ENCODE assay signal across 18 mouse cellular contexts in the genomic region with DNA sequence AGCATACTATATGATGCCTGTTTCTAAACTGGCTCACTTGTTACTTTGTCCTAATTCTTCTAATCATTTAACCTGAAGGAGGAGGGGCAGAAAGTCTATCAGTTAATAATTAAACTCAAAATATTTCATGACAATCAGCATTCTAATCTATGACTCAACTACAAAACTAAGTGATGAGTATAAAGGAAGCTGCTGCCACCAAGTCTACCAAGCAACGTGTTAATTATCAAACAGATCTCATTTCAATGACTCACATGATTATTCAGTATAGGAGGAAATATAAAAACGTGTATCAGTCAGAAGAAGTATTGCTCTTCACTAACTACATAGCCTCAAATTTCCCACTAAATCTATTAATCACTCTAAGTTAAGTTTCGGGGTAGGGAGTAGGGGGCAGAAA. TPM values are rescaled to one million over a fixed set of nuclear protein-coding genes. Genes with fewer than 3 reads are reported as not detected.
DNase-seq lines count a peak whose midpoint lies in the region; ATAC-seq and TF ChIP-seq lines count a peak whose summit lies in the region.
"Had no signal": no experiment of that assay in that cellular context is flagged by ENCODE, and none has a peak within 500 bp of the region (broad histone marks: within the 10 kb centered on the region; RNA-seq: fewer than 3 reads in every experiment).

No protein-coding gene starts in this region.

- H3K4me3 ChIP-seq in liver, postnatal 0 days (ENCODE audit: low read depth, low read length): no peak overlapping the region
- H3K4me3 ChIP-seq in liver, embryonic 12.5 days: no peak overlapping the region
- H3K4me3 ChIP-seq in MEL (ENCODE audit: control insufficient read depth in 1 of 2, insufficient read depth in 1 of 2, low read depth in 2 of 2, low read length in 2 of 2): no peak overlapping the region
- H3K4me3 ChIP-seq in stomach, postnatal 0 days (ENCODE audit: low read depth, low read length): no peak overlapping the region
- H3K4me3 ChIP-seq: embryonic facial prominence, embryonic 12.5 days; forebrain, embryonic 15.5 days; heart, embryonic 13.5 days; hindbrain, embryonic 13.5 days had no signal

- no peak for TF ChIP-seq POLR2A in MEL (IDR thresholded peaks at IDR 0.05; ENCODE audit: control insufficient read depth in 1 of 2, insufficient read depth in 1 of 2, low read depth in 1 of 2, low read length in 2 of 2, poor library complexity in 1 of 2)

- H3K9me3 ChIP-seq in liver, postnatal 0 days (ENCODE audit: low read length): no peaks in the 10 kb centered on the region
- H3K9me3 ChIP-seq in liver, embryonic 12.5 days (replicated peaks): no peaks in the 10 kb centered on the region
- H3K9me3 ChIP-seq in MEL (replicated peaks; ENCODE audit: insufficient read depth, low read length): no peaks in the 10 kb centered on the region
- H3K9me3 ChIP-seq in stomach, postnatal 0 days (ENCODE audit: control insufficient read depth, low read length): no peaks in the 10 kb centered on the region
- H3K9me3 ChIP-seq: embryonic facial prominence, embryonic 12.5 days; forebrain, embryonic 15.5 days; heart, embryonic 13.5 days; hindbrain, embryonic 13.5 days had no signal

- 68% methylated on average over 3 of the region's 3 CpGs for WGBS in liver, postnatal 0 days (ENCODE audit: insufficient replicate concordance)
- WGBS in liver, embryonic 12.5 days (ENCODE audit: insufficient replicate concordance): 66% methylated on average over 3 of the region's 3 CpGs
- 49% methylated on average over 3 of the region's 3 CpGs for WGBS in stomach, postnatal 0 days

- H3K4me1 ChIP-seq in liver, postnatal 0 days (ENCODE audit: insufficient read depth): peaks cover 7% of the 10 kb centered on the region; the same call in 1 of the 2 replicates
- peaks cover 24% of the 10 kb centered on the region for H3K4me1 ChIP-seq in liver, embryonic 12.5 days
- peaks cover 4 to 39% of the 10 kb centered on the region in 2 experiments for H3K4me1 ChIP-seq in MEL (ENCODE audit: control insufficient read depth in 1 of 2, insufficient read depth in 2 of 2, low read length in 2 of 2)
- no peaks in the 10 kb centered on the region for H3K4me1 ChIP-seq in stomach, postnatal 0 days (replicated peaks; ENCODE audit: control insufficient read depth, insufficient read depth)
- H3K4me1 ChIP-seq: hindbrain, embryonic 13.5 days had no signal

- no peak for DNase-seq in liver, postnatal 0 days
- DNase-seq in MEL (ENCODE audit: low read depth, low spot score): peak; percentile 41
- DNase-seq in stomach, postnatal 0 days (ENCODE audit: low spot score): no peak
- no peak for DNase-seq in lung, postnatal 4 days
- DNase-seq in right cerebral cortex, adult 18-20 months: no peak
- DNase-seq: adrenal gland, adult 8-10 months; B cell, adult 2 months; cerebellum, adult 11-12 months; cerebellum, adult 9-10 months; cerebellum, postnatal 25 days; gastrocnemius, postnatal 36 days had no signal

- peak; percentile 58 for ATAC-seq in liver, postnatal 0 days
- ATAC-seq in liver, embryonic 12.5 days: no peak
- peak; percentile 50 for ATAC-seq in inflammation-experienced regulatory T-cells, adult 6 months
- ATAC-seq in stomach, postnatal 0 days (ENCODE audit: low FRiP score, low TSS enrichment): 0 out of 2 replicates have a peak, but pooled peaks have one; percentile 45
- ATAC-seq: forebrain, embryonic 15.5 days; hindbrain, postnatal 0 days had no signal

- no peak overlapping the region for H3K9ac ChIP-seq in liver, postnatal 0 days (replicated peaks)
- no peak overlapping the region for H3K9ac ChIP-seq in liver, embryonic 12.5 days
- H3K9ac ChIP-seq in MEL (ENCODE audit: control insufficient read depth, low read depth, low read length, poor library complexity, severe bottlenecking): no peak overlapping the region
- no peak overlapping the region for H3K9ac ChIP-seq in stomach, postnatal 0 days (ENCODE audit: low read length)
- H3K9ac ChIP-seq: embryonic facial prominence, embryonic 12.5 days; forebrain, embryonic 15.5 days; heart, embryonic 13.5 days; hindbrain, embryonic 13.5 days had no signal

- TF ChIP-seq EP300 in liver, postnatal 0 days (IDR thresholded peaks at IDR 0.05; ENCODE audit: low read depth): no peak
- 0 out of 4 replicates have a peak, but pooled peaks of 1 of the 2 experiments have one; percentile 35 for TF ChIP-seq EP300 in MEL (IDR thresholded peaks at IDR 0.05; ENCODE audit: low read depth in 1 of 2, low read length in 2 of 2)
- TF ChIP-seq EP300 in stomach, postnatal 0 days (optimal IDR thresholded peaks at IDR 0.05): no peak

- TF ChIP-seq RAD21 in MEL (IDR thresholded peaks at IDR 0.05; ENCODE audit: low read depth, low read length): no peak

- H3K36me3 ChIP-seq in liver, postnatal 0 days (replicated peaks; ENCODE audit: insufficient read depth, low read length): peaks cover 21% of the 10 kb centered on the region
- peaks cover 38% of the 10 kb centered on the region for H3K36me3 ChIP-seq in liver, embryonic 12.5 days
- peaks cover 51 to 73% of the 10 kb centered on the region in 2 experiments for H3K36me3 ChIP-seq in MEL (ENCODE audit: control insufficient read depth in 1 of 2, insufficient read depth in 2 of 2, low read length in 2 of 2)
- no peaks in the 10 kb centered on the region for H3K36me3 ChIP-seq in stomach, postnatal 0 days (ENCODE audit: control insufficient read depth, insufficient read depth, low read length)

- peaks cover 46% of the 10 kb centered on the region for H3K79me2 ChIP-seq in MEL (ENCODE audit: control insufficient read depth, insufficient read depth, low read length, poor library complexity)

- no peak overlapping the region for H3K4me2 ChIP-seq in liver, postnatal 0 days (ENCODE audit: low read depth, low read length)
- H3K4me2 ChIP-seq in liver, embryonic 12.5 days: no peak overlapping the region
- H3K4me2 ChIP-seq in stomach, postnatal 0 days (replicated peaks; ENCODE audit: low read depth): no peak overlapping the region
- H3K4me2 ChIP-seq: embryonic facial prominence, embryonic 12.5 days; forebrain, embryonic 15.5 days; heart, embryonic 13.5 days; hindbrain, embryonic 13.5 days had no signal

- no peak overlapping the region for H3K27ac ChIP-seq in liver, postnatal 0 days (ENCODE audit: low read depth)
- no peak overlapping the region for H3K27ac ChIP-seq in liver, embryonic 12.5 days
- H3K27ac ChIP-seq in MEL (ENCODE audit: control insufficient read depth, low read depth, low read length): no peak overlapping the region
- H3K27ac ChIP-seq in stomach, postnatal 0 days (replicated peaks): no peak overlapping the region
- H3K27ac ChIP-seq: embryonic facial prominence, embryonic 12.5 days; forebrain, embryonic 15.5 days; heart, embryonic 13.5 days; hindbrain, embryonic 13.5 days; hindbrain, postnatal 0 days had no signal

- H3K27me3 ChIP-seq in liver, postnatal 0 days (ENCODE audit: insufficient read depth, low read length): no peaks in the 10 kb centered on the region
- H3K27me3 ChIP-seq in liver, embryonic 12.5 days (replicated peaks): no peaks in the 10 kb centered on the region
- no peaks in the 10 kb centered on the region for H3K27me3 ChIP-seq in MEL (ENCODE audit: control insufficient read depth in 1 of 2, insufficient read depth in 2 of 2, low read length in 2 of 2)
- no peaks in the 10 kb centered on the region for H3K27me3 ChIP-seq in stomach, postnatal 0 days (ENCODE audit: control insufficient read depth, insufficient read depth, low read length)
- H3K27me3 ChIP-seq: embryonic facial prominence, embryonic 12.5 days; forebrain, embryonic 15.5 days; heart, embryonic 13.5 days; hindbrain, embryonic 13.5 days had no signal

- no peak for TF ChIP-seq CTCF in liver, postnatal 0 days (IDR thresholded peaks at IDR 0.05; ENCODE audit: low read depth)
- no peak for TF ChIP-seq CTCF in MEL (IDR thresholded peaks at IDR 0.05 in 2 of 3, conservative IDR thresholded peaks at IDR 0.05 in 1 of 3; ENCODE audit: control insufficient read depth in 1 of 3, insufficient read depth in 1 of 3, low read depth in 2 of 3, low read length in 3 of 3, poor library complexity in 1 of 3, severe bottlenecking in 1 of 3)
- TF ChIP-seq CTCF in stomach, postnatal 0 days (IDR thresholded peaks at IDR 0.05; ENCODE audit: low read depth): no peak

TF ChIP-seq in MEL, 35 proteins besides CTCF, POLR2A, EP300 and RAD21 (continues in another document):
- TF ChIP-seq TAL1 (IDR thresholded peaks at IDR 0.05; ENCODE audit: low read length) (no peak), UBTF (IDR thresholded peaks at IDR 0.05; ENCODE audit: borderline replicate concordance, insufficient read depth, low read depth, low read length) (no peak), MAX (IDR thresholded peaks at IDR 0.05; ENCODE audit: low read length) (peak; percentile 56; the same call in 1 of the 2 replicates), E2F4 (IDR thresholded peaks at IDR 0.05; ENCODE audit: borderline replicate concordance, low read depth, low read length) (no peak), POLR2AphosphoS2 (IDR thresholded peaks at IDR 0.05; ENCODE audit: low read length) (no peak), MAFK (IDR thresholded peaks at IDR 0.05; ENCODE audit: borderline replicate concordance, low read depth, low read length) (no peak), RCOR1 (IDR thresholded peaks at IDR 0.05; ENCODE audit: low read depth, low read length) (no peak), GATA1 (IDR thresholded peaks at IDR 0.05; ENCODE audit: low read depth, low read length) (peak; percentile 46; the same call in 1 of the 2 replicates), TBP (IDR thresholded peaks at IDR 0.05; ENCODE audit: low read depth, low read length) (no peak), JUND (IDR thresholded peaks at IDR 0.05; ENCODE audit: low read depth, low read length) (0 out of 2 replicates have a peak, but pooled peaks have one; percentile 38), MYC (IDR thresholded peaks at IDR 0.05; ENCODE audit: low read depth, low read length) (peak; percentile 72; the same call in 1 of the 2 replicates), MXI1 (IDR thresholded peaks at IDR 0.05; ENCODE audit: low read depth, low read length) (0 out of 2 replicates have a peak, but pooled peaks have one; percentile 30), ETS1 (IDR thresholded peaks at IDR 0.05; ENCODE audit: low read depth, low read length) (peak; percentile 57), MEF2A (IDR thresholded peaks at IDR 0.05; ENCODE audit: extremely low read depth, insufficient replicate concordance, low read depth, low read length, poor library complexity, severe bottlenecking) (no peak)

RNA-seq across cellular contexts. Expression of gene Med13, which starts 10.9 kb away (rescaled TPM):
- polyA plus RNA-seq in liver, postnatal 0 days (2015; fragmentation: Nextera tagmentation; extraction: Ambion mirVana): 2.9 and 3.6 TPM in 2 replicates
- 4.4 and 4.5 TPM in 2 replicates for polyA plus RNA-seq in liver, embryonic 12.5 days (2016; fragmentation: Nextera tagmentation; extraction: Ambion mirVana)
- 26.4 and 34.8 TPM in 2 replicates for total RNA-seq in MEL (2012; rRNA removed)
- 100 to 1,000 TPM in 1 of 2 experiments, 10 to 100 TPM in 1; 23.3 to 114 TPM for polyA plus RNA-seq in MEL (2012; ENCODE audit: insufficient read depth in 1 of 2, insufficient read length in 2 of 2, low read depth in 1 of 2, low replicate concordance in 2 of 2, missing spikeins in 1 of 2)
- 10 to 100 TPM; 11.0 to 16.1 (median 14.2) TPM for polyA plus RNA-seq in inflammation-experienced regulatory T-cells, adult 6 months (2017; shearing (Covaris generic))
- polyA plus RNA-seq in stomach, postnatal 0 days (2015; fragmentation: Nextera tagmentation; extraction: Ambion mirVana): 4.4 TPM in 2 replicates
